Mouse (Mus musculus) C2C12 (cell line): ENCODE data around the gene Selenow.

Experiments used
- CTCF ChIP-seq: IDR thresholded peaks from one replicate; pipeline ENCODE4 v1.5.1; 2011; ENCODE audit not compliant: control insufficient read depth, insufficient read depth, insufficient read length
- FOSL1 ChIP-seq: IDR thresholded peaks from one replicate; pipeline ENCODE4 v1.8.0; 2011; ENCODE audit warnings: mild to moderate bottlenecking, low read length; ENCODE audit not compliant: poor library complexity, insufficient read depth, severe bottlenecking
- MAX ChIP-seq: IDR thresholded peaks from one replicate; pipeline ENCODE4 v1.6.1; 2011; ENCODE audit warnings: mild to moderate bottlenecking, control low read depth
- MYOD1 ChIP-seq: IDR thresholded peaks from one replicate; pipeline ENCODE4 v1.6.1; 2011; ENCODE audit warnings: low read depth; ENCODE audit not compliant: control insufficient read depth, insufficient read length
- MYOG ChIP-seq: IDR thresholded peaks from one replicate; pipeline ENCODE4 v1.6.1; 2011; ENCODE audit not compliant: control insufficient read depth, insufficient read length; ENCODE audit errors: extremely low read depth
- USF1 ChIP-seq: IDR thresholded peaks from one replicate; pipeline ENCODE4 v1.6.1; 2011; ENCODE audit warnings: low read depth, mild to moderate bottlenecking, control low read depth, moderate library complexity

DNA sequence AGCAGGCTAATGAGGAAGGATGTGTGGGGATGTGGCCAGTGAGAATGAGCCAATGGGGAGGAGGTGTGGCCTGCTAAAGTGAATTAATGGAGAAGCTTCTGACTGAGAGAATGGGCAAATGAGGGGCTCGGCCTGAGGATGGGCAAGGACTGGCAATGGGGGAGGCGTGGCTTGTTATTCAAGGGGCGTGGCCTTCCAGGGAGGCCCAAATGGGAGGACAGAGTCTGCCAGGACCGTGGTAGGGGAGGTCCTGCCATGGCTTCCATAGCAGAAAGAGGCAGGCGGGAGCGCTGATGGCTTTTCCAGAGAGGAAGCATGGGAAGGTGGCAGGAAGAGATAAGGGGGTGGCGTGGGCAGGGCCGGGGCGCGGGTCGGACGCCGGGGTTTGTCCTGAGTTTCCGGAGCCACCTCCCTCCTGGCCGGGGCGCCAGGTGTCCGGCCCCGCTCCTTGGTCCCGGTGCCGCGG is 32.8 kb upstream of the Selenow start:
- no peak for TF ChIP-seq CTCF
- TF ChIP-seq USF1: no peak
- no peak for TF ChIP-seq MAX
- TF ChIP-seq MYOG: no peak
- no peak for TF ChIP-seq FOSL1
- no peak for TF ChIP-seq MYOD1
